Mouse (Mus musculus): Measurements from ENCODE around the gene Wfdc1. TPM values are rescaled to one million over a fixed set of nuclear protein-coding genes. Genes with fewer than 3 reads are reported as not detected.

Gene Wfdc1
- polyA plus RNA-seq, 1 experiment from 2014 or later, result 6.0 TPM

DNA sequence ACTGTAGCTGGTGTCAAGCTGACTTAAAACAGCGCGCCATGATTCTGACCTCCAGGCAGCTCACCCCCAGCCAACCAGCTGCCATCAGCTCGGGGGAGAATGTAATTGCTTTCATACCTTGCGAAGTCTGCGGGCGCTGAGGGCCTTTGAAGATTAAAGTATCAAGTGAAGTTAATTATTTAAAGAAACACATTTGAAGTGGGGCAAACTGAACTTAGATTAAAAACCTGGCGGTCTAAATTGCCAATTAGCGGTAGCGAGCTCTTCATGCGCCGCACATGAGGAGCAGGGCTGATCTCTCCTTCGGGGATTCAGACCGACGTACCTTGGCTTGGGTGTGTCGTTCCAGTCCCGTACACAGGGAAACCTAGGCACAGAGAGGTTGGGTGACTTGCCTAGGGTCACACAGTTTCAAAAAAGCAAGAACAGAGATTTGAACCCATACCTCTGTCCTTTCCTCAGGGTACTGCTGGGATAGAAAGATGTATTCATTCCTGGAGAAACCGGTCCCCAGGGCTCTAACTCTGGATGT, 21.7 kb upstream of the Wfdc1 start:
- no peaks in the 10 kb centered on the region for H3K27me3 ChIP-seq (ENCODE audit: insufficient read depth, low read length)
- no peak for TF ChIP-seq CTCF (IDR thresholded peaks at IDR 0.05; ENCODE audit: low read depth)
- no peak for TF ChIP-seq EP300 (IDR thresholded peaks at IDR 0.05; ENCODE audit: low read depth)
- no peak overlapping the region for H3K27ac ChIP-seq (ENCODE audit: low read depth)
- H3K36me3 ChIP-seq (replicated peaks; ENCODE audit: insufficient read depth, low read length), result no peaks in the 10 kb centered on the region
- H3K9me3 ChIP-seq (ENCODE audit: low read length), result no peaks in the 10 kb centered on the region
- 85% methylated on average over 17 of the region's 17 CpGs for WGBS (ENCODE audit: insufficient replicate concordance)
- H3K4me2 ChIP-seq (ENCODE audit: low read depth, low read length), result no peak overlapping the region
- no peaks in the 10 kb centered on the region for H3K4me1 ChIP-seq (ENCODE audit: insufficient read depth)
- H3K4me3 ChIP-seq (ENCODE audit: low read depth, low read length), result no peak overlapping the region
- ATAC-seq, result no peak
- DNase-seq, result no peak
- H3K9ac ChIP-seq (replicated peaks), result no peak overlapping the region

GRCm38 (mm10) chr8:119644981-119645597, 21.1 kb upstream of the Wfdc1 start:
- ATAC-seq, result no peak
- H3K27me3 ChIP-seq (ENCODE audit: insufficient read depth, low read length), result no peaks in the 10 kb centered on the region

DNA sequence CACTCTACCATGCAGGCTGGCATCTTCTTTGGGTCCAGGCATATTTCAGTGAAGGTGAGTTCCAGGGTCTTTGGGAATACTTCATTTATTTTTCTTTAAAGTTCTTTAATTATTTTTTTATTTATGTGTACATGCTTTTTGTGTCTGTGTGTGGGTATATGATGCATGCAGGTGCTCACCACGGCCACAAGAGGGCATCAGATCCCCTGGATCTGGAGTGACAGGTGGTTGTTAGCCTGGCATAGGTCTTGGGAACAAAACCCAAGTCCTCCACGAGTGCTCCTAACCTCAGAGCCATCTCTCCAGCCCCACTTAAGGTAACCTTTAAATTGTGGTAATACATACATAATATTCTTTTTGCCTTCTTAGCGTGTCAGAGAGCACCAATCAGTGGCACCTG, 20.0 kb upstream of the Wfdc1 start:
- DNase-seq (no peak), ATAC-seq (no peak)
- Histone ChIP-seq H3K4me2 (ENCODE audit: low read depth, low read length) (no peak overlapping the region), H3K4me3 (ENCODE audit: low read depth, low read length) (no peak overlapping the region), H3K9me3 (ENCODE audit: low read length) (no peaks in the 10 kb centered on the region), H3K9ac (replicated peaks) (no peak overlapping the region), H3K4me1 (ENCODE audit: insufficient read depth) (no peaks in the 10 kb centered on the region), H3K36me3 (replicated peaks; ENCODE audit: insufficient read depth, low read length) (no peaks in the 10 kb centered on the region), H3K27ac (ENCODE audit: low read depth) (no peak overlapping the region), H3K27me3 (ENCODE audit: insufficient read depth, low read length) (no peaks in the 10 kb centered on the region)
- TF ChIP-seq EP300 (IDR thresholded peaks at IDR 0.05; ENCODE audit: low read depth) (no peak), CTCF (IDR thresholded peaks at IDR 0.05; ENCODE audit: low read depth) (peak; percentile 38)
- 66% methylated on average over 3 of the region's 3 CpGs for WGBS (ENCODE audit: insufficient replicate concordance)

More at GRCm38 (mm10) chr8:119644981-119645597, 21.1 kb upstream of the Wfdc1 start:
- WGBS (ENCODE audit: insufficient replicate concordance), result 76% methylated on average over 18 of the region's 18 CpGs
- no peak for DNase-seq
- no peak overlapping the region for H3K4me2 ChIP-seq (ENCODE audit: low read depth, low read length)
- no peaks in the 10 kb centered on the region for H3K4me1 ChIP-seq (ENCODE audit: insufficient read depth)
- no peaks in the 10 kb centered on the region for H3K36me3 ChIP-seq (replicated peaks; ENCODE audit: insufficient read depth, low read length)
- H3K9me3 ChIP-seq (ENCODE audit: low read length), result no peaks in the 10 kb centered on the region
- H3K9ac ChIP-seq (replicated peaks), result no peak overlapping the region
- TF ChIP-seq CTCF (IDR thresholded peaks at IDR 0.05; ENCODE audit: low read depth), result no peak
- TF ChIP-seq EP300 (IDR thresholded peaks at IDR 0.05; ENCODE audit: low read depth), result no peak
- H3K4me3 ChIP-seq (ENCODE audit: low read depth, low read length), result no peak overlapping the region
- no peak overlapping the region for H3K27ac ChIP-seq (ENCODE audit: low read depth)

DNA sequence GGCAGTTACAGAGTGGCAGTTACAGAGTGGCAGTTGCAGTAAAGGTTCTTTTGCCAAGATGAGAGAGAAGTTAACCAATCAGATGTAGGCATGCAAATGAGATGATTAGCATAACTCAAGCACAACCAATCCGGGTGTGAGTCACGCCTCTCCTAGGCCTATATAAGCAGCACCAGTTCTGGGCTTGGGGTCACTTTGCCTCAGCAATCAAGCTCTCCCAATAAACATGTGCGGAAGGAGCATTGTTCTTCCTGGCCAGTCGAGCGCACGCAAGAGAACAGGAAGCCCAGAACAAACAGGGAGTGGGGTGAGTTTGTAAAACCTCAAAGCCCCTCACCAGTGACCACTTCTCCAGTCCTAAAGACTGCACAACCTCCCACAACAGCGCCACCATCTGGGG, 19.3 kb upstream of the Wfdc1 start:
- H3K9ac ChIP-seq (replicated peaks), result no peak overlapping the region
- ATAC-seq, result no peak
- no peak for DNase-seq
- WGBS (ENCODE audit: insufficient replicate concordance), result 76% methylated on average over 7 of the region's 7 CpGs
- H3K27me3 ChIP-seq (ENCODE audit: insufficient read depth, low read length), result no peaks in the 10 kb centered on the region
- H3K36me3 ChIP-seq (replicated peaks; ENCODE audit: insufficient read depth, low read length), result no peaks in the 10 kb centered on the region
- no peak overlapping the region for H3K4me2 ChIP-seq (ENCODE audit: low read depth, low read length)
- H3K9me3 ChIP-seq (ENCODE audit: low read length), result no peaks in the 10 kb centered on the region
- no peak for TF ChIP-seq CTCF (IDR thresholded peaks at IDR 0.05; ENCODE audit: low read depth)
- no peak for TF ChIP-seq EP300 (IDR thresholded peaks at IDR 0.05; ENCODE audit: low read depth)
- no peaks in the 10 kb centered on the region for H3K4me1 ChIP-seq (ENCODE audit: insufficient read depth)
- H3K4me3 ChIP-seq (ENCODE audit: low read depth, low read length), result no peak overlapping the region
- H3K27ac ChIP-seq (ENCODE audit: low read depth), result no peak overlapping the region

DNA sequence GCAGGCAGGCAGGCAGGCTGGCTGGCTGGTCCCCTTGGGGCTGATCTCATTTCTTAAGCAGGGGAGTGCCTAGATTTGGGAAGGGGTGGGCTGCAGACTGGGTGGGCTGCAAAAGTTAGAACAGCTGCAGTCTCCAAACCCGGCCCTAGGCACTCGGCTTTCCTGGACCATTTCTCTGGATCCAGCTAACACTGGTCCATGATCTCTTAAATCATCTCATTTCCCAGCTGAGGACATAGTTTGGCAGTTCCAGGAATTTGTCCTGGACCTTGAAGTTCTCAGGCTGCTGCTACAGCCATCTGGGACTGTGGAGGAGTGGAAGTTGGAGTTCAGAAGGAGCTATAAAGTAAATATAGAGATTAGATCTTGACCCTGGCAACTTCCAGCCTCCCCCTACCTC, 14.8 kb upstream of the Wfdc1 start:
- WGBS (ENCODE audit: insufficient replicate concordance), result 57% methylated on average over 2 of the region's 2 CpGs
- no peak for TF ChIP-seq CTCF (IDR thresholded peaks at IDR 0.05; ENCODE audit: low read depth)
- no peak for TF ChIP-seq EP300 (IDR thresholded peaks at IDR 0.05; ENCODE audit: low read depth)
- Histone ChIP-seq H3K9me3 (ENCODE audit: low read length) (no peaks in the 10 kb centered on the region), H3K4me1 (ENCODE audit: insufficient read depth) (no peaks in the 10 kb centered on the region), H3K27ac (ENCODE audit: low read depth) (no peak overlapping the region), H3K4me2 (ENCODE audit: low read depth, low read length) (no peak overlapping the region), H3K27me3 (ENCODE audit: insufficient read depth, low read length) (no peaks in the 10 kb centered on the region), H3K4me3 (ENCODE audit: low read depth, low read length) (no peak overlapping the region), H3K9ac (replicated peaks) (no peak overlapping the region), H3K36me3 (replicated peaks; ENCODE audit: insufficient read depth, low read length) (no peaks in the 10 kb centered on the region)
- ATAC-seq (no peak), DNase-seq (no peak)

DNA sequence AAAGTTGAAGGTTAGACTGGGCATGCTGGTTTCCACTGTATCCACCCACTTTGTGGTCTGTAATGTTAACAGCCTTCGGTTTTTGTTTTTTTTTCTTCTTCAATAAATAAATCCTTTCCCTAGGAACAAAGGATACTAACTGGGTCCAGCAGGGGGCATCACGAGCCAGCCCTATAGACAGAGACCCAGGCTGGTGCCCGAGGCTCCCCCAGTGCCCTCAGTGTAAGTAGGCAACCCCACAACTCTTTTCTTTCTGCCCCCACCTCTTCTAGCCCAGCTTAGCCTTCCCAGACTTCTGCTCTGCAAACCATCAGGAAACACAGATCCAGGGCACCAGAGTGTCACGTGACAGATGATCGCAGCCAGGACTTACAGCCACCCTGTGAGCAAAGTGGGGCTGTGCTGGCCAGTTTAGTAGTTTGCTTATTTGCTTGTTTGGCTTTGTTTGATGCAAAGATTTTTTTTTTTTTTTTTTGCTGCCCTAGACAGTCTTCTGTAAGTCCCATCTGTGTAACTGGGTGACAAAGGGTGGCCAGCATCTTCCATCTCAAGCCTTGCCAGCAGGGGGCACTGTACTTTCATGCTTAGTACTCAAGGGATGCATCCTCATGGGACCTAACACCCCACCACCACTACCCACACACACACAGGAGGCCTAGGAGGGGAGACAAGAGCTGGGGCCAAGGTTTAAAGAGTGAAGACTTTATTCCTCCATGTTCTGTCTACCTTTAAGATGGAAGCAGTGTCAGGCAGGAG, 9.3 kb upstream of the Wfdc1 start:
- DNase-seq (no peak), ATAC-seq (no peak)
- Histone ChIP-seq H3K4me3 (ENCODE audit: low read depth, low read length) (no peak overlapping the region), H3K9ac (replicated peaks) (no peak overlapping the region), H3K36me3 (replicated peaks; ENCODE audit: insufficient read depth, low read length) (no peaks in the 10 kb centered on the region), H3K9me3 (ENCODE audit: low read length) (no peaks in the 10 kb centered on the region), H3K4me2 (ENCODE audit: low read depth, low read length) (no peak overlapping the region), H3K27me3 (ENCODE audit: insufficient read depth, low read length) (no peaks in the 10 kb centered on the region), H3K27ac (ENCODE audit: low read depth) (no peak overlapping the region), H3K4me1 (ENCODE audit: insufficient read depth) (no peaks in the 10 kb centered on the region)
- WGBS (ENCODE audit: insufficient replicate concordance), result 51% methylated on average over 5 of the region's 5 CpGs
- TF ChIP-seq CTCF (IDR thresholded peaks at IDR 0.05; ENCODE audit: low read depth), result peak; percentile 51
- no peak for TF ChIP-seq EP300 (IDR thresholded peaks at IDR 0.05; ENCODE audit: low read depth)

Measured in liver, postnatal 0 days (tissue).